ENCODE assay signal across 11 mouse cellular contexts in the genomic region with DNA sequence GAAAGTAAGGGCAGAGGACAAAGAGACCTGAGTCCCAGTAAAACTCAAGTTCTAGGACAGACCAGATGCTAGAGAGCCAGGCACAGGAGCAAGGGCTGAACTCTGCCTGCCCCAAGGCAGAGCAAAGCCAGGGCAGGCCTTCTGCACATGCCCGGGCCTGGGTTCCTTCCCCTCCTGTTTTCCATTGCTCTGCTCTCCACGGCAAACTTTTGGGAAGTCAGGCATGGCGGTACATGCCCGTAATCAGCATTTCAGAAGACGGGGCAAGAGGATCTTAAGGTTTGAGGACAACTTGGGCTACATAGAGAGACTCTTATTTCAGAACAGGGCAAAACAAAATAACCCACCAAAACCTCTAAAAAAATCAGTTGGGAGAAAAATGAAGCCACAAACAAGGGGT. TPM values are rescaled to one million over a fixed set of nuclear protein-coding genes. Genes with fewer than 3 reads are reported as not detected.
DNase-seq lines count a peak whose midpoint lies in the region; ATAC-seq and TF ChIP-seq lines count a peak whose summit lies in the region.
"Had no signal": no experiment of that assay in that cellular context is flagged by ENCODE, and none has a peak within 500 bp of the region (broad histone marks: within the 10 kb centered on the region; RNA-seq: fewer than 3 reads in every experiment).

No protein-coding gene starts in this region.

- H3K4me3 ChIP-seq in heart, embryonic 13.5 days = no peak overlapping the region
- H3K4me3 ChIP-seq in spleen, adult 2 months (ENCODE audit: extremely low read depth, insufficient read depth, insufficient read length) = no peak overlapping the region
- H3K4me3 ChIP-seq in limb, embryonic 10.5 days = no peak overlapping the region
- no peak overlapping the region for H3K4me3 ChIP-seq in cerebellum, adult 2 months (replicated peaks; ENCODE audit: insufficient read depth, low read depth, low read length)

- H3K27ac ChIP-seq in heart, embryonic 13.5 days (replicated peaks) = peak overlapping the region; percentile 68
- H3K27ac ChIP-seq in spleen, adult 2 months (ENCODE audit: insufficient read depth, low read length) = peak overlapping the region; percentile 26; the same call in 1 of the 2 replicates
- peak overlapping the region; percentile 44; the same call in 1 of the 2 replicates for H3K27ac ChIP-seq in limb, embryonic 10.5 days
- no peak overlapping the region for H3K27ac ChIP-seq in cerebellum, adult 2 months (ENCODE audit: insufficient read depth, low read length)

- 75% methylated on average over 5 of the region's 5 CpGs for WGBS in heart, embryonic 13.5 days
- 60% methylated on average over 5 of the region's 5 CpGs for WGBS in spleen, adult 2 months
- 84% methylated on average over 5 of the region's 5 CpGs for WGBS in limb, embryonic 10.5 days
- 74% methylated on average over 5 of the region's 5 CpGs for WGBS in cerebellum, adult 2 months

- no peak for DNase-seq in heart, adult 9 months (ENCODE audit: low spot score in 2 of 2)
- no peak for DNase-seq in spleen, adult 2 months (ENCODE audit: low read depth in 1 of 2, low spot score in 2 of 2)
- no peak for DNase-seq in spleen, postnatal 14 days (ENCODE audit: low spot score in 2 of 2)
- no peak for DNase-seq in limb, embryonic 10.5 days (ENCODE audit: low spot score)
- DNase-seq in cerebellum, adult 2 months = no peak
- DNase-seq in layer of hippocampus, adult 11-12 months (ENCODE audit: low spot score) = no peak
- DNase-seq in left cerebral cortex, adult 8-10 months (ENCODE audit: low spot score in 2 of 2) = no peak
- DNase-seq: cerebellum, adult 11-12 months; lung, postnatal 14 days had no signal

- peak overlapping the region; percentile 40 for H3K9ac ChIP-seq in heart, embryonic 13.5 days

- no peak for ATAC-seq in heart, embryonic 13.5 days (ENCODE audit: extremely low read depth, insufficient number of reproducible peaks, low FRiP score, low TSS enrichment)

- H3K4me2 ChIP-seq in heart, embryonic 13.5 days = peak overlapping the region; percentile 43

- H3K36me3 ChIP-seq in heart, embryonic 13.5 days = peaks cover 5% of the 10 kb centered on the region; the same call in 1 of the 2 replicates
- H3K36me3 ChIP-seq in spleen, adult 2 months (ENCODE audit: control insufficient read depth, insufficient read depth, low read length) = no peaks in the 10 kb centered on the region
- peaks cover 23% of the 10 kb centered on the region for H3K36me3 ChIP-seq in limb, embryonic 10.5 days

- TF ChIP-seq CTCF in spleen, adult 2 months (IDR thresholded peaks at IDR 0.05; ENCODE audit: extremely low read depth, insufficient read depth, insufficient read length, insufficient replicate concordance) = no peak
- no peak for TF ChIP-seq CTCF in cerebellum, adult 2 months (IDR thresholded peaks at IDR 0.05; ENCODE audit: borderline replicate concordance, insufficient read depth, low read depth, low read length)

- H3K27me3 ChIP-seq in heart, embryonic 13.5 days (replicated peaks) = no peaks in the 10 kb centered on the region
- no peaks in the 10 kb centered on the region for H3K27me3 ChIP-seq in spleen, adult 2 months (ENCODE audit: control insufficient read depth, insufficient read depth, low read length)
- no peaks in the 10 kb centered on the region for H3K27me3 ChIP-seq in limb, embryonic 10.5 days (ENCODE audit: low read depth, poor library complexity, severe bottlenecking)
- no peaks in the 10 kb centered on the region for H3K27me3 ChIP-seq in cerebellum, adult 2 months (ENCODE audit: control insufficient read depth, insufficient read depth, low read length)

- H3K4me1 ChIP-seq in heart, embryonic 13.5 days = peaks cover 69% of the 10 kb centered on the region
- H3K4me1 ChIP-seq in spleen, adult 2 months (ENCODE audit: control insufficient read depth, insufficient read depth, insufficient read length) = peaks cover 31% of the 10 kb centered on the region; the same call in 1 of the 2 replicates
- no peaks in the 10 kb centered on the region for H3K4me1 ChIP-seq in limb, embryonic 10.5 days
- H3K4me1 ChIP-seq in cerebellum, adult 2 months (ENCODE audit: control insufficient read depth, insufficient read depth, low read length) = no peaks in the 10 kb centered on the region

- no peak for TF ChIP-seq POLR2A in spleen, adult 2 months (IDR thresholded peaks at IDR 0.05; ENCODE audit: low read depth, low read length)
- no peak for TF ChIP-seq POLR2A in cerebellum, adult 2 months (IDR thresholded peaks at IDR 0.05; ENCODE audit: borderline replicate concordance, insufficient read depth, low read length)

- H3K9me3 ChIP-seq in heart, embryonic 13.5 days = no peaks in the 10 kb centered on the region
- H3K9me3 ChIP-seq in limb, embryonic 10.5 days (replicated peaks) = no peaks in the 10 kb centered on the region

RNA-seq across cellular contexts. Expression of gene Tmem140, which starts 7.2 kb away (rescaled TPM):
- 0.92 and 1.5 TPM in 2 replicates for polyA plus RNA-seq in heart, embryonic 13.5 days (2015; fragmentation: Nextera tagmentation; extraction: Ambion mirVana)
- polyA plus RNA-seq in spleen, adult 2 months (2012; rRNA removed) = 15.0 and 17.4 TPM in 2 replicates
- polyA plus RNA-seq in limb, embryonic 10.5 days (2016; fragmentation: Nextera tagmentation; extraction: Ambion mirVana) = 2.3 and 2.7 TPM in 2 replicates
- polyA plus RNA-seq in cerebellum, adult 2 months (2012; rRNA removed) = 1.4 and 1.8 TPM in 2 replicates
- 1 to 10 TPM; 1.9 to 4.3 (median 2.9) TPM for total RNA-seq in left cerebral cortex, adult 8-10 months (2022)

RNA-seq across cellular contexts. Expression of gene Cyren, which starts 7.7 kb away (rescaled TPM):
- 8.6 and 9.2 TPM in 2 replicates for polyA plus RNA-seq in heart, embryonic 13.5 days (2015; fragmentation: Nextera tagmentation; extraction: Ambion mirVana)
- polyA plus RNA-seq in spleen, adult 2 months (2012; rRNA removed) = 8.0 and 8.1 TPM in 2 replicates
- 19.6 and 20.1 TPM in 2 replicates for polyA plus RNA-seq in limb, embryonic 10.5 days (2016; fragmentation: Nextera tagmentation; extraction: Ambion mirVana)
- polyA plus RNA-seq in cerebellum, adult 2 months (2012; rRNA removed) = 3.7 and 4.9 TPM in 2 replicates
- 1 to 10 TPM; 3.6 to 4.1 (median 3.8) TPM for total RNA-seq in left cerebral cortex, adult 8-10 months (2022)

RNA-seq across cellular contexts. Expression of gene Wdr91, which starts 40.5 kb away (rescaled TPM):
- polyA plus RNA-seq in heart, embryonic 13.5 days (2015; fragmentation: Nextera tagmentation; extraction: Ambion mirVana) = 9.4 and 11.2 TPM in 2 replicates
- 32.9 and 36.5 TPM in 2 replicates for polyA plus RNA-seq in spleen, adult 2 months (2012; rRNA removed)
- polyA plus RNA-seq in limb, embryonic 10.5 days (2016; fragmentation: Nextera tagmentation; extraction: Ambion mirVana) = 9.6 and 13.0 TPM in 2 replicates
- 26.7 and 28.0 TPM in 2 replicates for polyA plus RNA-seq in cerebellum, adult 2 months (2012; rRNA removed)
- 10 to 100 TPM; 35.9 to 39.9 (median 38.0) TPM for total RNA-seq in left cerebral cortex, adult 8-10 months (2022)

RNA-seq across cellular contexts. Expression of gene Stra8, which starts 49.8 kb away (rescaled TPM):
- not detected in 2 replicates for polyA plus RNA-seq in heart, embryonic 13.5 days (2015; fragmentation: Nextera tagmentation; extraction: Ambion mirVana)
- not detected in 2 replicates for polyA plus RNA-seq in spleen, adult 2 months (2012; rRNA removed)
- polyA plus RNA-seq in limb, embryonic 10.5 days (2016; fragmentation: Nextera tagmentation; extraction: Ambion mirVana) = not detected in 2 replicates
- not detected in 2 replicates for polyA plus RNA-seq in cerebellum, adult 2 months (2012; rRNA removed)
- not detected for total RNA-seq in left cerebral cortex, adult 8-10 months (2022)
- polyA plus RNA-seq: gonadal fat pad, adult 2 months had no signal
